Mouse (Mus musculus) v-Abl transformed pro-B cells (cell line): ENCODE results near the gene 2210016L21Rik.

Experiments used
- in situ Hi-C, 2 experiments: fragments of 400-800 bp; cut with MboI; formaldehyde crosslinking; loops; one replicate each; pipeline ENCODE4 v1.15.1; 2025; ENCODE audit not compliant: unreplicated experiment in 2 of 2

2210016L21Rik gene

DNA sequence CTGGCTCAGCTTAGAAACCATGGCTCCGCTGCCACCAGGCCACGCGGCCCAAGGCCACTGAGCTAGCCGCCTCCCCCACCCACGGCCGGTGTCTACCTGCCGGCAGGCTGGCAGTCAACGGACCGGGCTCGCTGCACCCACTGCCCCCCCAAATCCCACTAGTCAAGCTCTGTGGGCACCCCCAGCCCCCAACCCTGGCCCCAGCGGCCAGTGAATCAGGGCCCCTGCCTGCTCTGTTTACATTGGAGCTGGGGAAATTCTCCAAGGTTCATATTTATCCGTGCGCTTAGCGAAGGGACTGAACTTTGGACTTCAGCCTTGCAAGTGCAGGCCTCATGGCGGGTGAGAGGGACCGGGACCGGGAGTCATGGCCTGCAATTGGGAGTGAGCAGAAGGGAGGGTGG is 28.9 kb downstream of the 2210016L21Rik start, which contains the start of gene Hnf1a:
TSS of gene Hnf1a (minus strand) at position 271 of the 404 bp plus-strand sequence.
- in situ Hi-C loops: loop anchor here (10.0 to 25.0 kb wide), 3 partner anchors 134 to 491 kb away; partner anchors contain the start of gene Pla2g1b (in 1 of the 2)

DNA sequence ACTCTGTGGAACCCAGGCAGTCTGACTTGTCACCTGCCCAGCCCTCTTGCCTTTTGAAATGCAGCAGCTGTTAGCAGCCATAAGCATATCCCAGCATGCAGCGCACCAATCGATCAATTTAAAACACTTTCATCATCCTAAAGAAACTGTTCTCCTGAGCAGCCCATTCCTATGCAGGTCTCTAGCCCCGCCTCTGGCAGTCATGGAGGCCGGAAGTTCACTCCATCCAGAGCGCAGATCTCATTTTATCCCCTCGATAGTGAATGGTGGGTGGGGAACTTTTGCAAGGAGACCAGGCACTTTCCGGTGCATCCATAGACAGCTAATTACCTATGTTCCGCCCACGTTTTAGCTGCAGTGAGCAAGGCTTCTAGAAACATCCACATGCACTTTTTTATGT is 30.2 kb downstream of the 2210016L21Rik start:
- in situ Hi-C loops: loop anchor here (10.0 to 25.0 kb wide), 3 partner anchors 133 to 490 kb away; partner anchors contain the start of gene Pla2g1b (in 1 of the 2)

DNA sequence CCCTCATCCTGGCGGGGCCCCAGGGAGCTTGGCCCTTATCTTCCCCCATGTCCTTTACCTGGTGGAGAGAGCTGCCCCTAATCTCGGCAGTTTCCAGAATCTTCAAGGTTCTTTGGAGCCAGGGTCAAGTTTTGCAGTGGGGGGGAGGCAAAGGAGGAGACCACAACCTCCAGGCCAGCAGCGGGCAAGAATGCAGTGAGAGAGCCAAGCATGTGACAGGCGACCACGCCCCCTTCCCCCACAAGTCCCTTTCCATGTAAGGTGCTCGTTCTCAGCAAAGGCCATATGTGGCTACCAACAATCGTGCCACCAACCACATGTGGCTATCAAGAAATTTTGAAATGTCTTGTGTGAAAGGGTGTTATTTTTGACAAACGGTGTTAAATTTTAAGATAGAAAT is 31.2 kb downstream of the 2210016L21Rik start:
- in situ Hi-C loops: loop anchor here (10.0 to 25.0 kb wide), 3 partner anchors 132 to 489 kb away; partner anchors contain the start of gene Pla2g1b (in 1 of the 2)

DNA sequence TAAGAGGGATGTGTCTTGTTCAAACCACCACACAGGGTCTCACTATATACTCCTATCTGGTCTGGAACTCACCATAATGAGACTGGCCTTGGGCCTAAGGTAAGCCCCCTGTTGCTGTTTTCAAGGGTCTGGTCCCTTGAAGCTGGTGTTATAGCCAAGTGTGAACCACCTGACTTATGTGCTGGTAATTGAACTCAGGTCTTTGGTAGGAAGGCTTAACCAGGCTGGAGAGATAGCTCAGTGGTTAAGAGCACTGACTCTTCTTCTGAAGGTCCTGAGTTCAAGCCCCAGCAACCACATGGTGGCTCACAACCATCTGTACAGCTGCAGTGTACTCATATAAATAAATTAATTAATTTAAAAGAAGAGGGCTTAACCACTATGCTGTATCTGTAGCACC is 35.0 kb downstream of the 2210016L21Rik start:
- in situ Hi-C loops: loop anchor here (5.0 to 10.0 kb wide), 5 partner anchors 100 to 468 kb away; partner anchors contain the start of gene Pop5 (in 1 of the 2)

DNA sequence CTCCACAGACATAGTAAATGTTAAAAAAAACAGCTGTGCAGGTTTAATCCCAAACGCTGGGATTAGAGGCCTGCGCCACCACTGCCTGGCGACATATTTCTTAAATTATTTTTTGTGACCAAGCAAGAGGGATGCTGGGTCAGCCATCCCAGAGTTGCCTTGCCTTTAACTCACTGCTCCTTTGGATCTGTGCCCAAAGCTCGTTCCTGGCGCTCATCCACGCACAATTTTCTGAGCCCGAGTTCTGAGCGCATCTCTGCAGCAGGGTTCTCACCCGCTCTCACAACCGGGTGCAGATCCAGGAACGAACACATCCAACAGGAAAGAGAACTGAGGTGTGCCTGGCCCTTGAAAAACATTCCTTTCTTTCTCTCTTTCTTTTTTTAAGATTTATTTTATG is 36.5 kb downstream of the 2210016L21Rik start:
- in situ Hi-C loops: loop anchor here (5.0 to 10.0 kb wide), 5 partner anchors 99 to 466 kb away; partner anchors contain the start of gene Pop5 (in 1 of the 2)

DNA sequence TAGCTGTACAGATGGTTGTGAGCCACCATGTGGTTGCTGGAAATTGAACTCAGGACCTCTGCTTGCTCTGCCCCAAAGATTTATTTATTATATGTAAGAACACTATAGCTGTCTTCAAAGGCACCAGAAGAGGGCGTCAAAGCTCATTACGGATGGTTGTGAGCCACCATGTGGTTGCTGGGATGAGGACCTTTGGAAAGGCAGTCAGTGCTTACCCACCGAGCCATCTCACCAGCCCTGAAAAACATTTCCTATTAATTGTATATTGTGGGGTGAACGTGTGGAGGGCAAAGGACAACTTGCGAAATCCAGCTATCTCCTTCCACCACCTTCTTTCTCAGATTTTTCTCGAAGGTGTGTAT is 36.9 kb downstream of the 2210016L21Rik start:
- in situ Hi-C loops: loop anchor here (5.0 to 10.0 kb wide), 5 partner anchors 98 to 466 kb away; partner anchors contain the start of gene Pop5 (in 1 of the 2)

DNA sequence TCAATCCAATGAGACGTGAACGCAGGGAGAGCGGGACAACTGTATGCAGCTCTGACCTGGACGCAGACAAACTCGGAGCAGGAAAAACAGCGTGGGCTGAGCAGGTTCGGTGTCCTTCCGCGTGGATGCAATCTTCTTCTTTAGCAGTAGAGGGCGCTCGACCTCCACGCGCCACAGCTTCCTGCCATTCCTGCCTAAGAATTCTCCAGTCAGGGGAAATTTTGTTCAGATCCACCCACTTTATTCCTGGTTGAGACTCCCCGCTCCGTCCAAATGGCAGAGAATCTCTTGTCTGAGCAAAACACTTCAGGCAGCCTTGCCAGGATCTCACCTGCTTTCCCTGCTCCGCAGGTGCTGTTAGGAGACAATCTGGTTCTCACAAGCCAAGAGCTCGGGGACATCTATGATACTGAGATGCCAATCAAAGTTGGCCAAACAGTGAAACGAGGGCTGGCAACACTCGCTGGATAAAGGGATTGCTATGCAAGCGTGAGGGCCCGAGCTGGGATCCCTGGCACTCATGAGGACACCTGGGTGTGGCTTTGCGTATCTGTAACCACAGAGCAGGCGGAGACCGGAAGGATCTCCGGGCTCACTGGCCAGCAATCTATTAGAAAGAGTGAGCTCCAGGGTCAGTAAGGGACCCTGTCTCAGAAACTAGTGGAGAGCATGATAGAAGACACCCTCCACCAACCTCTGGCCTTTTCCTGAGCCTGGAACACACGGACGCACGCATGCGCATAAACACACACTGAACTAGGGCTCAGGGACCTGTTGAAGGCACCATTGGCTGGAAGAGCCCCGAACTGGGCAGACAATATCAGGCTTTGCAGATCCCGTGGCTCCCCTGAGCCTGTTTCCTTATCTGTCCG is 37.5 kb downstream of the 2210016L21Rik start:
- in situ Hi-C loops: loop anchor here (5.0 to 10.0 kb wide), 5 partner anchors 98 to 465 kb away; partner anchors contain the start of gene Pop5 (in 1 of the 2)

DNA sequence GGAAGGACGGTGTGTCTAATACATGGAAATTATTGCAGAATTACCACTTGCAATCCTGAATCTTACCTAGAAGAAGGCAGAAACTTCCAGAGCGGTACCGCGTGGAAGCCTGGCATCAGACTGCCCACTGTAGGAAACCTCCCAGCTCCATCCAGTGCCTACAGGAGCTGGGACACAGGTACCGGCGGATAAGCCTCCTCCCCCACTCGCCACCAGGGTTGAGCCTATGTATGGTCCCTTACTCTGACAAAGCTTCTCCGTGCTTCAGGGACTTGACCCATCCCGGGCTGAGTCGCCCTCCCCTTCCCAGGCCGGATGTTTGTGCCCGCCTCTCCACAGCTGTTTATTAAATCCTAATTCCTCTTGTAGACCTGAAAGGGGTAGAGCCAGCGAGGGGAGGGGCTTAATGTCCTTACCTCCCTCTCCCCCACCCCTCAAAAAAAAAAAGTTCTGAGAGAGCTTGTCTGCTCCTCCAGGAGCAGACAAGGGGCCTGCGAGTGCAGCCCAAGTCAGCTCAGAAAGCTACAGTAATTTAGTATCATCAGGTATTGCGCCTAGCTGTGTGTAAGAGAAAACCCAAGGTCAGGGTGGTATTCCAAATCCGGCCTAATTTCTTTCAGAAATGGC is 38.3 kb downstream of the 2210016L21Rik start:
- in situ Hi-C loops: no loop called here

DNA sequence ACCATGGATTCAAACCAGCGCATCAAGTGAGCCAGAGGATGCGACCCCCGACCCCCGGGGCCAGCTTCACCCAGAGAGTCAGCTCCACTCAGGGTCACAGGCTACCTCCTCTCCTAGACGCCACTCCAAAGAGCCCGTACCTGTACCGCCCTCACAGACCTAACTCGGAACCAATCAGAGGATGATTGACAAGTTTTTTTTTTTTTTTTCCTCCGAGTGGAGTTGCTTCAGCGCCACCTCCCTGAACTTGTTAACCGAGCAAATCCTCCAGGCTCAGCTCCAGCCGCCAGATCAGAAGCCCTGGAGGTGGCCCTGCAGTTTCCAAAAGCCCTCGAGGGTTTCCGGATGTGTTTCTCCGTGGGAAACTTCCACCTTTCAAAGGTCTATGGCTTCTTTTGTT is 40.0 kb downstream of the 2210016L21Rik start:
- in situ Hi-C loops: no loop called here

DNA sequence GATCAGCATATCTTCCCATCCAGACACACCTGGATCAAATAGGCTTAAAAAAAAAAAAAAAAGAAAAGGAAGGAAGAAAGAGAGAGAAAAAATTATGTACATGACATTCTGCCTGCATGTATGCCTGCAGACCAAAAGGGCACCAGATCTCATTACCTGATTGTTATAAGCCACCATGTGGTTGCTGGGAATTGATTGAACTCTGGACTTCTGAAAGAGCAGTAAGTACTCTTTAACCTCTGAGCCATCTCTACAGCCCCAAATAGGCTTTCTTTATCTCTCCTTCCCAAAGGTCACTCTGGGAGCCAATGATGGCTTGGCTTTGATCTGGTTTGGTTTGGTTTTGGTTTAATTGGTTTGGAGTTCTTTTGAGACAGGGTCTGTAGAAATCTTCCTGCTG is 43.1 kb downstream of the 2210016L21Rik start:
- in situ Hi-C loops: no loop called here

DNA sequence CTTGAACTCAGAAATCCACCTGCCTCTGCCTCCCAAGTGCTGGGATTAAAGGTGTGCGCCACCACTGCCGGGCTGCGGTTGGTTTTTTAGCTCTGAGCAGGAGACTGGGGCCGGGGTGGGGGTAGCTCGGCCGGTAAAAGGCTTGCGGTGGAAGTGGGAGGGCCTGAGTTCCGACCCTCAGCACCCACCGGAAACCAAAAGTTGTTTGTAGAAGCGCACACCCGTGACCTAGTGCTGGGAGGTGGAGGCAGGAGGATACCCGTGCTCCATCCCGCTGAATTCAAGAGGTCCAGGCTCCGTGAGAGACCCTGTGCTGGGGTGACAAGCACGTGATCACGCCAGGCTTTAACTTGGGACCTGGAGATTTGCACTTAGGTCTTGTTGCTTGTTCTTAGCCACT is 54.5 kb downstream of the 2210016L21Rik start:
- in situ Hi-C loops: no loop called here

DNA sequence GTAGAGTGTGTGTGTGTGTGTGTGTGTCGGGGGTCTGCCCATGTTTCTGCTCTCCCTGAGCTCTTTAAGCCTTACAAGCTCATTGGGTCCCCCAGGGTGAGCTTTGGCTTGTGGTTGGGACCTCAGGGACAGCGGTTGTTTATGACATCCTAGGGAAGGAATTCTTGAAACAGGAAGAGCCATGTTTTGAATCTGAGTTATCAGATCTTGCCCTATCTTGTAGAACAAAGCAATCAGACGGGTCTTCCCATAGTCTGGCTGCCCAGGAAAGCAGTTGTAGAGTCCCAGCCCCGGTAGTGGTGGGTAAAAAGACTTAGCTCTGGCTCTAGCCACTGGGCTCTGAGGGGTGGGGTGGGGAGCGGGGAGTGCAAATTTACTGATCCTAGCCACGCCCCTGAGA is 55.4 kb downstream of the 2210016L21Rik start:
- in situ Hi-C loops: no loop called here
